Mouse (Mus musculus) left cerebral cortex, postnatal 25 days (tissue): Measurements from ENCODE around the gene Ggt6. TPM values are rescaled to one million over a fixed set of nuclear protein-coding genes. Genes with fewer than 3 reads are reported as not detected.

ENCODE experiments used
- DNase-seq, 2 experiments: peaks; one replicate each; pipeline ENCODE4 v3.0.0; 2022; ENCODE audit warnings: low spot score in 2 of 2, mixed read lengths in 1 of 2
- intact Hi-C: fragments of 180-260 bp; cut with DNase I; formaldehyde crosslinking; loops from one replicate; pipeline ENCODE4 v1.15.1; 2025
- total RNA-seq, 2 experiments: library from RNA; stranded (reverse); gene quantifications; 2 replicates each; pipeline ENCODE4 v1.2.3; 2021

The Ggt6 gene
- total RNA-seq = not detected

DNA sequence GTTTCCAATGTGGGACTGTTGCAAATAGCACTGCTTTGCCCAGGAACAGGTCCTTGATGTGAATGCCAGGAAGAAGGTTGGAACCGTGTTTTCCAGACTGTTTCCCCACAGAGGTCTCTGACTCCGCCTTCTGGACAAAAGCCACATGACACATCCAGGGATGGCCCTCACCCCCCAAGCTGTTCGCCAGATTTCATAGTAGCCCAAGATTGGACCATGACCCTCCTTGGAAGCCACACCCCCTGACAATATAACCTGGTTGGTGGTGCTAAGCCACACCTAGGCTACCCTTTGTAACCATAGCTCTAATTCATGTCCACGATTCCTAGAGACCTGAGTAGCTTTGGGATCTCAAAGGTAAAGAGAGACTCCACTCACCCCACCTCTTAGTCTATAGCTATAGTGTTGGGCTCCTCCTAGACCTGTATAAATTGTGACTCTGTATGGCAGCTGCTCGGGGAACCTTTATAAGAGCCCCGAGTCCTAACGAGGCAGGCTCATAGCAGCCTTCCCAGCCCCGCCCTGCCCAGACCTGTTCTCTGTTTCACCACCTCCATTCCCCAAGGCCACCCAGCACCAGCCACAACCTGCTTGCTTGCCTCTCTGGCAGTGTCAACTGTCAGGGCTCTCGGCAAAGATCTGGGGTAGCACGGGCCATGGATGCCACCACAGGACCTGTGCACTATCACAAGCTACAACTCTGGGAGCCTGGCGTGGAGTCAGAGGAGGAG is at the start of gene Ggt6:
Ggt6 (plus strand) TSS at position 564 of the 731 bp plus-strand sequence.
- DNase-seq = no peak
- intact Hi-C loops = loop anchor here (10.0 kb wide), 1 partner anchor 1100 kb away; no protein-coding TSS in a partner anchor

GRCm38 (mm10) chr11:72388113-72388529 is 47.2 kb upstream of the Ggt6 start:
- no peak for DNase-seq
- intact Hi-C loops = no loop called here

DNA sequence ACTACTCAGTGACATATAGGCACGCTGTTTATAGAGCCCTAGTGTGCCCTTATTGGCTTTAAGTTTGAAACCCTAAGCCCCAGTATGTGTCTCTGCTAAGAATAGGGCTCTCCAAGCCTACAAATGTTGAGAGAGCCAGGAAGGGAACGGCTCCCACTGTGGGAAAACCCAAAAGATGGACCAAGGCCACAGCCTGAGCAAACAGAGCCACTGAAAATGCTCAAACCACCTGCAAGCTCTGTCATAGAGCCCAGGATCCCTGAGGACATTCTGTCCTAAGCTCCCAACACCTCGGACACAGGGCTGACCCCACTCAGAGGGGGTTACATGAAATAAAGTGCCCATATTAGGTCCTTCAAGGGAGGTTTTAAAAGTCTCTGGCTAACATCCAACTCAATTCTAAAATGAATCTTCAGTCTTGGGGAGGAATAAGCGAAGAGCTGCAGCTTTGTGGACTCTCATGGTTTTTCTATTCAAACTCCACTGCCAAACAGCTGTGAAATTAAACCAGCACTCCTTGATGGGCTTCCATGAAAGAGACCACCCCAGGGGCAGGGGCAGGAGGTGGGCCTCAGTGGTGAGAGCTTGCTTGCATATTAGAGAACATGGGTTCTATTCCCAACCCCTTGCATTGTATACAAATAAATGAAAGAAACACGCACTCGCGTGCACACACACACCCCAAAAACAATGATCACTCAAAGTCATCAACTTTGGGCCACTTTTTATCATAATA is 45.8 kb upstream of the Ggt6 start:
- intact Hi-C loops = no loop called here
- no peak for DNase-seq

DNA sequence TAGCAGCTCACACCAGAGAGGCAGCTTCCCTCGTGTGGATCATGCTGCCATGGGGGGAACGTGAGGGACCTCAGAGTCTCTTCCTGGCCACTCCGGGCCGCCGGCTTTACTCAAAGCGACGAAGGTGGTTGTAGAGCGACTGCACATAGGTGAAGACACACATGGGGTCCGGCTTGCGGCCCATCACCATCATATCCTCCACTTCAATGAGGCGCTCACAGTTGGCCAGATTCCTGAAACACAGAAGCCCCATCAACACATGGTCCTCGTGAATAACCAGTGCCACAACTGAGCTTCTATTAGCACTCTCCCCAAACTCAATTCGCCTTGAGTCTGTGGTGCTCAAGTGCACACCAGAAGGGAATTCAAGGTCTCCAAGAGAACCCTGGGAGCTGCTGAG is 44.1 kb upstream of the Ggt6 start:
- intact Hi-C loops = no loop called here
- no peak for DNase-seq

DNA sequence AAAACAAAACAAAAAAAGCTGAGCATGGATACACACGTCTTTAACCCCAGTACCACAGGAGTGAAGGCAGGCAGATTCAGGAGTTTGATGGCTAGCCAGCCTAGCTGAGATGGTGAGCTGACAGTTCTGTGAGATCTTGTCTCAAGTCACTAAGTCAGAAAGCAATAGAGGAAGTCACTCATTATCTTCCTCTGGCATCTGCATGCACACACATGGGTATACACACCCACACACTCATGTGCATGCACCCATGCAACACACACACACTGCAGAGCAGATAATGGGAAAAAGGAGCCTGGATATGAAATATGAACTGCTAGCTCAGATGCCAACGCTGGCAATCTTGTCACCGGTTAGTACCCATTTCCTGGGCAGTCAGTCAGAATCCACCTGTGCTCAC is 42.1 kb upstream of the Ggt6 start:
- DNase-seq = no peak
- intact Hi-C loops = no loop called here

GRCm38 (mm10) chr11:72393669-72394068 is 41.7 kb upstream of the Ggt6 start:
- intact Hi-C loops = no loop called here
- no peak for DNase-seq

DNA sequence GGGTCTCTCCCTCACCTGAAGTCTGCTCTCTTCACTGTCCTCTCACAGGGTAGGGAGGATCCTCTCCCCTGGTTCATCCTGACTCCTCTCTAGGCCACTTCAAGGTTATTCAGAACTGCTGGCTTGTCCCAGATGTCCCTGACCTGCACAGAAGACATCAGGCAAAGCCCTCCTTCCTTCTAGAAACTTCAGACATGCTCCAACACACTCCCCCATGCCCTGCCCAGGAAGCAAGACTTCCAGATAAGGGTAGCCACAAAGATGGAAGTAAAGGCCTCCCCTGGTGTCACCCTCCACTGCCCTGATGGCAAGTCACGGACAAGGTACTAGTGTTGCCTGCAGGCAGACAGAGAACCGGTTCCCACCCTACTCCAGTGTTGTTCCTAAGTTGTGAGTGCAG is 40.6 kb upstream of the Ggt6 start:
- intact Hi-C loops = no loop called here
- DNase-seq = no peak

- intact Hi-C loops = no loop called here
- DNase-seq = no peak
These were observed 39.7 kb upstream of the Ggt6 start for GRCm38 (mm10) chr11:72395652-72396051.

DNA sequence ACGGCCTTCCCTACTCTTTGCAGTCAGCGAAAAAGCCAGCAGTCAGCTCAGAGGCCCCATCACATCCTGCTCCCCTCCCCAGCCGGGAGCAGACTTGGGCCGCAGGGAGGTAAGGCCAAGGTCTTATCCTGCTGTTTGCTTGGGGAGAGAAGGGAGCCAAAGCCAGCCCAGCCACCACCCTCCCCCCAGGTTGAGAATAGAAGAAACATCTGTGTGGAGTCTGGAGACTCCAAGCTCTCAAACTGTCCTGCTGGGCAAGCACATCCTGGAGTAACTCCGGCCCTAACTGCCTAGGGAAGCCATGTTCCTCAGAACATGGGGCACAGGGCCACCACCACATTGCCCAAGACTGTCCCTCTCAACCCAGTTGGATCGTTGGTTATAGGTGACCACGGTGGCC is 38.7 kb upstream of the Ggt6 start:
- no peak for DNase-seq
- intact Hi-C loops = no loop called here

DNA sequence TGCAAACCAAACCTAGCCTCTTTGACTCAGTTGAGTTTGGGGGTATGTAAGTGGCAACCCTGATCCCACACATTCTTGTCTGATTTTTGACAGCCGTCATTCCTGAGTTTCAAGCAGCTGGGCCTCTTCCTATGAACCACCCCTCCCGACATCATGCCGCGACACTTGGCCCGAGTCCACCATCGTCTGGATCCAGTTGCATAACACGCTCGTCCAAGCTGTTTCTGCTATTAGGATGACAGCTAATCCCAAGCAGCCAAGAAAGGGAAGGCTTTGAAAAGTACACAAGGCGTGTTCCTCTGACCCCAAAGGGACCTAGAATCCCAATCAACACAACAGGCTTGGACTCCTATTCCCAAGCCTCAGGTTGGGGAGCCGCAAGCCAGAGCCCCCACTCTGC is 38.3 kb upstream of the Ggt6 start:
- intact Hi-C loops = no loop called here
- DNase-seq = no peak

DNA sequence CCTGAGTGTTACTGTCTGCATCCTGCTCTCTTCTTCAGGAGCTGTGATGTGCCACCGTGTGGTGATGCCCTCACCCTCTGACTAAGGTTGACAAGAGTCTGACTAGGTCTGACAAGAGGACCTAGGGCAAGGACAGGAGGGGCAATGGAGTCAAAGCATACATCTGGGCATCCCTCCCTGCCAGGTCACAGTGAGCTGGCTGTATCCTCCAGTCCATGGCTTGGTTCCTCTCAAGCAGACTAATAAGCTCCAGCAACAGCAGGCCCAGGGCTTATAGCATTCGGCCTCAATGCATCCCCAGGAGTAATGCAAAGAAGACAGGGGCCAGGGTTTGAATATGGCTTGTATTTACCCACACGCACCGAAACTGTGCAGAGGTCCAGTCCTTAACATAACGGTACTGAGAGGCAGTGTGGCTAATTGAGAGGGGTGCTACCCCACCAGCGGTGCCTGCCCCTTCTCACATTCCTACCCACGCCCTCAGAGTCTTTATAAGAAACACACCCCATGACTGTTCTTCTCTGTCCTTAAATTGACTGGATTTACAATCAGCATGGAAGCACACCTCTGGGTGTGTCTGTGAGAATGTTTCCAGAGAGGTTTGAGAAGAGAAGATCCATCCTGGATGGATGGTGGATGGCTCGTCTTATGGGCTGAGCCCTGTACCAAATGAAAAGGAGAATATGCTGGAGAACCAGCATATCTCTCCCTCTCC is 37.4 kb upstream of the Ggt6 start:
- intact Hi-C loops = no loop called here
- no peak for DNase-seq

- DNase-seq = no peak
- intact Hi-C loops = no loop called here
These were observed 34.3 kb upstream of the Ggt6 start for GRCm38 (mm10) chr11:72401068-72401467.

- no peak for DNase-seq
- intact Hi-C loops = no loop called here
These were observed 33.3 kb upstream of the Ggt6 start for GRCm38 (mm10) chr11:72402017-72402416.

- intact Hi-C loops = no loop called here
These were observed 32.4 kb upstream of the Ggt6 start for GRCm38 (mm10) chr11:72402969-72403368.

DNA sequence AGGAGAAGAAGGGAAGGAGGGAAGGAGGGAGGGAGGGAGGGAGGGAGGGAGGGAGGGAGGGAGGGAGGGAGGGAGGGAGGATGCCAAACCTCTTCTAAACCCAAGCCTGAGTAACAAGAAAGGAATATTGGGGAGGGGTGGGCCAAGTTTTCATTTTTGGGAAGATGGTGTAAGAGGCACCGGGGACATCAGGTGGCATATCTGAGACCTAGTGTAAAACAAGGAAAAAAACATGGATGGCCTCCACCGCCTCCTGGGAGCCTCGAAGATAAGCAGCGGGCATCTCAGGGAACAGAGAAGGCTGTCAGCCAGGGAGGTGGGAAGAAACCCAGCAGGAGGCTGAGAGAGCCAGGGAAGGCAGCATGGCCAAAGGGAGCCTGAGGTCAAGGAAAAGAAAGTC is 29.8 kb upstream of the Ggt6 start:
- intact Hi-C loops = no loop called here

More at GRCm38 (mm10) chr11:72402969-72403368, 32.4 kb upstream of the Ggt6 start:
- DNase-seq = no peak

DNA sequence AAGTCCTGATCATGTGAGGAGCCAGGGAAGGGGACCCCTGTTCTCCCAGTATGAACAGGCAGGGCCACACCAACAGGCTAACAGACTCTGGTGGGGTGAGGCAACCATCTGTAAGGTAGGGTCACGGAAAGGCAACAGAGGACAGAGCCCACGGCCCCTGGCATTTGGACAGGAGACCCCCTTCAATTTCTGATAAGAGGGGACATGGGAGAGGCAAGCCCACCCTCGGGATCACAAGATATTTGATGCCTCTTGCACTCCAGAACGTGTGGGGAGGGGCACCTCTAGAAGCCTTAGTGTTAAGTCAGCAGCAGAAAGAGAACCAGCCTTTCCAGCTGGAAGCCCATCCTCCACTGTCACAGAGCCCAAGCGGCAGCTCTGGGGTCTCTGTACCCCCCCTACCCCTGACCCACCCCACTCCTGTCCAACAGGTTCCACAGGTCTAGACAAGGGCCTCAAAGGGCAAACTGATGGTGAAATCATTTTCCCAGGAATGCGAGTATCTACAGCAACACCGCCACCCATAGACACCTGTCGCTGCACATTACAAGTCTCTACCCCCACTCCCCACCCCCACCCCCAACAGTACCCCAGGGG is 29.1 kb upstream of the Ggt6 start:
- intact Hi-C loops = no loop called here
- no peak for DNase-seq

More for the DNA sequence above, 29.8 kb upstream of the Ggt6 start:
- DNase-seq = no peak

DNA sequence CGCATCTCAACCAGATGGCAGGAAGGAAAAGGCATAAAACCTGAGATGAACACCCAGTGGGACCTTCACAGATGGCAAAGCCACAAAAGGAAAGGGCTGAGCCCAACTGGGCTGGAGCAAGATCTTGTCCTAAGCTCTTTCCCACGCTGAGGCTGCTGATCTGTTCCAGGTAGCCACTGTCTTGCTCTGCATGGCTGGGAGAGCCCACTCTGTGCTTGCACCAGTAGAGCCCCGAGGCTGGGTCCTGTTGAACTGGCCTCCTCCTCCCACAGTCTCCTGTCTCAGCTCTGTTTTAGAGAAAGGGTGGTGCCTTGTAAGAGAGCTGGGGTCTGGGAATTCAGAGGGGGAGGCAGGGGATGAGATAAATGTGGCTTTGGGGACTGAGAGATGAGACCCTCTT is 28.2 kb upstream of the Ggt6 start:
- intact Hi-C loops = no loop called here

DNA sequence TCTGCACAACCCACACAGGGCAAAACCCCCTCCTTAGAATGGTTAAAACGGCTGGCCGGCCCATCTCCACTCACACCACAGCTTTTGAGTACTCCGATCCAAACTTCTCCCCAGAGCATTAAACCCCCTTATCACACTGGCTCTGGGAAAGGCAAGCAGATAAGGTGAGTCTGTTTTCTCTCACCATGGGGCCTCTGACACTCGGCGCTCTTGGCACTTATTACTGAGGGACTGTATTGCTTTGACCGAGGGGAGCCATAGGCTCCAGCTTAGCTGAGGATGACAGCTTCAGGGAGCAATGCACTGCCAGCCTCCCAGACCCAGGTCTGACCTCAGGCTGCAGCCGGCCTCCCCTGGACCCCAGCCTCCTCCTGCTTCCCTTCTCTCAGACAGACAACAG is 27.8 kb upstream of the Ggt6 start:
- intact Hi-C loops = no loop called here

More for the DNA sequence above, 28.2 kb upstream of the Ggt6 start:
- DNase-seq = no peak

GRCm38 (mm10) chr11:72408451-72409170 is 26.7 kb upstream of the Ggt6 start:
- intact Hi-C loops = no loop called here
- no peak for DNase-seq

More for the DNA sequence above, 27.8 kb upstream of the Ggt6 start:
- no peak for DNase-seq
